Mouse (Mus musculus): Measurements from ENCODE around the gene 1600014C23Rik. TPM values are rescaled to one million over a fixed set of nuclear protein-coding genes. Genes with fewer than 3 reads are reported as not detected.

The 1600014C23Rik gene
- 0.25 TPM in 1 of 2 replicates, not detected in the other for polyA plus RNA-seq (2015; fragmentation: Nextera tagmentation; extraction: Ambion mirVana)

GRCm38 (mm10) chr17:45733735-45734301, at the start of gene 1600014C23Rik:
Gene 1600014C23Rik (minus strand): TSS chr17:45733844.
- H3K27me3 ChIP-seq, result peaks cover 60% of the 10 kb centered on the region
- peak within 1 kb of the TSS; percentile 83; the same call in 1 of the 2 replicates for H3K27ac ChIP-seq (replicated peaks)
- H3K36me3 ChIP-seq (replicated peaks), result no peaks in the 10 kb centered on the region
- no peaks in the 10 kb centered on the region for H3K9me3 ChIP-seq (replicated peaks)
- H3K4me3 ChIP-seq (replicated peaks), result peak within 1 kb of the TSS; percentile 38
- peak within 1 kb of the TSS; percentile 7; the same call in 1 of the 2 replicates for H3K9ac ChIP-seq
- ATAC-seq (ENCODE audit: insufficient read depth), result no peak
- H3K4me2 ChIP-seq, result peak within 1 kb of the TSS; percentile 71
- H3K4me1 ChIP-seq (replicated peaks), result peaks cover 48% of the 10 kb centered on the region
- WGBS (ENCODE audit: insufficient replicate concordance), result 3% methylated on average over 41 of the region's 41 CpGs

GRCm38 (mm10) chr17:45778446-45778845, 44.8 kb upstream of the 1600014C23Rik start:
- no peaks in the 10 kb centered on the region for H3K36me3 ChIP-seq (replicated peaks)
- no peak overlapping the region for H3K27ac ChIP-seq (replicated peaks)
- no peak for ATAC-seq (ENCODE audit: insufficient read depth)
- 79% methylated on average over 4 of the region's 4 CpGs for WGBS (ENCODE audit: insufficient replicate concordance)
- H3K4me1 ChIP-seq (replicated peaks), result no peaks in the 10 kb centered on the region
- H3K4me2 ChIP-seq, result no peak overlapping the region
- no peak overlapping the region for H3K4me3 ChIP-seq (replicated peaks)
- peaks cover 10% of the 10 kb centered on the region; the same call in 1 of the 2 replicates for H3K27me3 ChIP-seq
- H3K9me3 ChIP-seq (replicated peaks), result no peaks in the 10 kb centered on the region
- H3K9ac ChIP-seq, result no peak overlapping the region

GRCm38 (mm10) chr17:45777431-45777830, 43.8 kb upstream of the 1600014C23Rik start:
- Histone ChIP-seq H3K4me3 (replicated peaks) (no peak overlapping the region), H3K9me3 (replicated peaks) (no peaks in the 10 kb centered on the region), H3K9ac (no peak overlapping the region), H3K4me1 (replicated peaks) (no peaks in the 10 kb centered on the region), H3K4me2 (no peak overlapping the region), H3K27me3 (peaks cover 5% of the 10 kb centered on the region; the same call in 1 of the 2 replicates), H3K36me3 (replicated peaks) (no peaks in the 10 kb centered on the region), H3K27ac (replicated peaks) (no peak overlapping the region)
- ATAC-seq (ENCODE audit: insufficient read depth), result no peak
- WGBS (ENCODE audit: insufficient replicate concordance), result 58% methylated on average over 6 of the region's 6 CpGs

GRCm38 (mm10) chr17:45776185-45776584, 42.5 kb upstream of the 1600014C23Rik start:
- WGBS (ENCODE audit: insufficient replicate concordance), result 77% methylated on average over 8 of the region's 8 CpGs
- no peak for ATAC-seq (ENCODE audit: insufficient read depth)

GRCm38 (mm10) chr17:45775468-45775867, 41.8 kb upstream of the 1600014C23Rik start:
- Histone ChIP-seq H3K9me3 (replicated peaks) (no peaks in the 10 kb centered on the region), H3K27me3 (peaks cover 5% of the 10 kb centered on the region; the same call in 1 of the 2 replicates), H3K4me2 (no peak overlapping the region), H3K27ac (replicated peaks) (no peak overlapping the region), H3K9ac (no peak overlapping the region), H3K4me3 (replicated peaks) (no peak overlapping the region), H3K4me1 (replicated peaks) (no peaks in the 10 kb centered on the region), H3K36me3 (replicated peaks) (no peaks in the 10 kb centered on the region)
- WGBS (ENCODE audit: insufficient replicate concordance), result 81% methylated on average over 9 of the region's 9 CpGs
- no peak for ATAC-seq (ENCODE audit: insufficient read depth)

More at GRCm38 (mm10) chr17:45776185-45776584, 42.5 kb upstream of the 1600014C23Rik start:
- Histone ChIP-seq H3K4me2 (no peak overlapping the region), H3K4me3 (replicated peaks) (no peak overlapping the region), H3K27me3 (peaks cover 5% of the 10 kb centered on the region; the same call in 1 of the 2 replicates), H3K27ac (replicated peaks) (no peak overlapping the region), H3K36me3 (replicated peaks) (no peaks in the 10 kb centered on the region), H3K9me3 (replicated peaks) (no peaks in the 10 kb centered on the region), H3K4me1 (replicated peaks) (no peaks in the 10 kb centered on the region), H3K9ac (no peak overlapping the region)

GRCm38 (mm10) chr17:45772566-45772965, 38.9 kb upstream of the 1600014C23Rik start:
- no peak for ATAC-seq (ENCODE audit: insufficient read depth)
- no peaks in the 10 kb centered on the region for H3K36me3 ChIP-seq (replicated peaks)
- H3K27ac ChIP-seq (replicated peaks), result no peak overlapping the region
- H3K4me2 ChIP-seq, result no peak overlapping the region
- H3K4me1 ChIP-seq (replicated peaks), result peaks cover 6% of the 10 kb centered on the region
- no peak overlapping the region for H3K9ac ChIP-seq
- peaks cover 11% of the 10 kb centered on the region; the same call in 1 of the 2 replicates for H3K27me3 ChIP-seq
- no peaks in the 10 kb centered on the region for H3K9me3 ChIP-seq (replicated peaks)
- WGBS (ENCODE audit: insufficient replicate concordance), result 35% methylated on average over 3 of the region's 3 CpGs
- H3K4me3 ChIP-seq (replicated peaks), result no peak overlapping the region

- no peak overlapping the region for H3K27ac ChIP-seq (replicated peaks)
- H3K36me3 ChIP-seq (replicated peaks), result no peaks in the 10 kb centered on the region
- H3K27me3 ChIP-seq, result peaks cover 11% of the 10 kb centered on the region; the same call in 1 of the 2 replicates
- H3K9me3 ChIP-seq (replicated peaks), result no peaks in the 10 kb centered on the region
- peaks cover 10% of the 10 kb centered on the region for H3K4me1 ChIP-seq (replicated peaks)
- no peak overlapping the region for H3K4me2 ChIP-seq
- 69% methylated on average over 8 of the region's 8 CpGs for WGBS (ENCODE audit: insufficient replicate concordance)
- H3K9ac ChIP-seq, result no peak overlapping the region
- ATAC-seq (ENCODE audit: insufficient read depth), result no peak
- H3K4me3 ChIP-seq (replicated peaks), result no peak overlapping the region
These were observed 38.5 kb upstream of the 1600014C23Rik start for GRCm38 (mm10) chr17:45772096-45772495.

GRCm38 (mm10) chr17:45770441-45770840, 36.8 kb upstream of the 1600014C23Rik start:
- no peak overlapping the region for H3K4me2 ChIP-seq
- H3K36me3 ChIP-seq (replicated peaks), result no peaks in the 10 kb centered on the region
- 0 out of 2 replicates have a peak, but pooled peaks cover 6% of the 10 kb centered on the region for H3K27me3 ChIP-seq
- no peak overlapping the region for H3K27ac ChIP-seq (replicated peaks)
- no peak overlapping the region for H3K9ac ChIP-seq
- H3K9me3 ChIP-seq (replicated peaks), result no peaks in the 10 kb centered on the region
- 55% methylated on average over 6 of the region's 6 CpGs for WGBS (ENCODE audit: insufficient replicate concordance)
- H3K4me1 ChIP-seq (replicated peaks), result peaks cover 24% of the 10 kb centered on the region
- ATAC-seq (ENCODE audit: insufficient read depth), result no peak
- no peak overlapping the region for H3K4me3 ChIP-seq (replicated peaks)

- no peak overlapping the region for H3K4me3 ChIP-seq (replicated peaks)
- no peak overlapping the region for H3K4me2 ChIP-seq
- peaks cover 24% of the 10 kb centered on the region for H3K4me1 ChIP-seq (replicated peaks)
- H3K27me3 ChIP-seq, result 0 out of 2 replicates have a peak, but pooled peaks cover 6% of the 10 kb centered on the region
- no peak overlapping the region for H3K27ac ChIP-seq (replicated peaks)
- ATAC-seq (ENCODE audit: insufficient read depth), result no peak
- WGBS (ENCODE audit: insufficient replicate concordance), result 45% methylated on average over 6 of the region's 6 CpGs
- H3K9ac ChIP-seq, result no peak overlapping the region
- H3K36me3 ChIP-seq (replicated peaks), result no peaks in the 10 kb centered on the region
- no peaks in the 10 kb centered on the region for H3K9me3 ChIP-seq (replicated peaks)
These were observed 36.2 kb upstream of the 1600014C23Rik start for GRCm38 (mm10) chr17:45769821-45770220.

GRCm38 (mm10) chr17:45767536-45768146, 34.0 kb upstream of the 1600014C23Rik start:
- Histone ChIP-seq H3K27me3 (0 out of 2 replicates have a peak, but pooled peaks cover 6% of the 10 kb centered on the region), H3K4me3 (replicated peaks) (peak overlapping the region; percentile 45), H3K9ac (no peak overlapping the region; the same call in 1 of the 2 replicates), H3K9me3 (replicated peaks) (no peaks in the 10 kb centered on the region), H3K27ac (replicated peaks) (peak overlapping the region; percentile 22), H3K36me3 (replicated peaks) (no peaks in the 10 kb centered on the region), H3K4me1 (replicated peaks) (peaks cover 24% of the 10 kb centered on the region), H3K4me2 (peak overlapping the region; percentile 58)
- WGBS (ENCODE audit: insufficient replicate concordance), result 30% methylated on average over 9 of the region's 9 CpGs
- ATAC-seq (ENCODE audit: insufficient read depth), result peak; percentile 3

All from liver, embryonic 15.5 days (tissue).